Mouse (Mus musculus) liver, embryonic 11.5 days (tissue): ENCODE data around the gene Gpr68. TPM values are rescaled to one million over a fixed set of nuclear protein-coding genes. Genes with fewer than 3 reads are reported as not detected.

Experiments used
- ATAC-seq: fragments of 200-750 bp; cut with Nextera tagmentation; replicated peaks from 2 replicates; pipeline ENCODE4 v1.8.0; 2017; ENCODE audit warnings: moderate number of reproducible peaks, mild to moderate bottlenecking, moderate TSS enrichment, moderate library complexity; ENCODE audit not compliant: low FRiP score
- DNase-seq: peaks from one replicate; pipeline ENCODE4 v3.0.0-alpha.2; 2017; ENCODE audit warnings: low spot score
- H3K27ac ChIP-seq: fragments of 300-500 bp; sonication (generic); 2 replicates; pipeline ENCODE4 v1.5.1; 2014; ENCODE audit warnings: mild to moderate bottlenecking, low read depth, low read length, control low read depth
- H3K27me3 ChIP-seq: fragments of 300-500 bp; sonication (generic); replicated peaks from 2 replicates; pipeline ENCODE4 v1.6.1; 2014; ENCODE audit warnings: low read length, mixed read lengths; ENCODE audit not compliant: control insufficient read depth, insufficient read depth
- H3K36me3 ChIP-seq: fragments of 300-500 bp; sonication (generic); 2 replicates; pipeline ENCODE4 v1.6.1; 2014; ENCODE audit warnings: mild to moderate bottlenecking, low read length, moderate library complexity, mixed read lengths; ENCODE audit not compliant: control insufficient read depth, insufficient read depth
- H3K4me1 ChIP-seq: fragments of 300-500 bp; sonication (generic); replicated peaks from 2 replicates; pipeline ENCODE4 v1.6.1; 2014; ENCODE audit warnings: low read length, mixed read lengths; ENCODE audit not compliant: control insufficient read depth, insufficient read depth
- H3K4me2 ChIP-seq: fragments of 300-500 bp; sonication (generic); 2 replicates; pipeline ENCODE4 v1.6.1; 2014; ENCODE audit warnings: mild to moderate bottlenecking, control low read depth, moderate library complexity
- H3K4me3 ChIP-seq: fragments of 300-500 bp; sonication (generic); 2 replicates; pipeline ENCODE4 v1.5.1; 2014; ENCODE audit warnings: low read depth, low read length, control low read depth
- H3K9ac ChIP-seq: fragments of 300-500 bp; sonication (generic); 2 replicates; pipeline ENCODE4 v1.6.1; 2014; ENCODE audit warnings: low read depth, low read length, control low read depth
- H3K9me3 ChIP-seq: fragments of 300-500 bp; sonication (generic); 2 replicates; pipeline ENCODE4 v1.6.1; 2016; ENCODE audit warnings: low read length, inconsistent platforms, mixed read lengths; ENCODE audit not compliant: control insufficient read depth
- WGBS: fragments of 180-500 bp; shearing (Covaris S2); extraction: QIAGEN DNeasy Blood & Tissue Kit; methylation state at CpG from one replicate; pipeline ENCODE4 v1.1.7; 2014; 5-methylcytosine and 5-hydroxymethylcytosine counted together
- polyA plus RNA-seq: library from polyadenylated mRNA; unstranded; fragments of >200 nt; fragmentation: Nextera tagmentation; extraction: Ambion mirVana; gene quantifications from 2 replicates; pipeline ENCODE4 v1.2.1, GENCODE M21; 2014

Gpr68 gene
- 0.10 and 0.17 TPM in 2 replicates for polyA plus RNA-seq

DNA sequence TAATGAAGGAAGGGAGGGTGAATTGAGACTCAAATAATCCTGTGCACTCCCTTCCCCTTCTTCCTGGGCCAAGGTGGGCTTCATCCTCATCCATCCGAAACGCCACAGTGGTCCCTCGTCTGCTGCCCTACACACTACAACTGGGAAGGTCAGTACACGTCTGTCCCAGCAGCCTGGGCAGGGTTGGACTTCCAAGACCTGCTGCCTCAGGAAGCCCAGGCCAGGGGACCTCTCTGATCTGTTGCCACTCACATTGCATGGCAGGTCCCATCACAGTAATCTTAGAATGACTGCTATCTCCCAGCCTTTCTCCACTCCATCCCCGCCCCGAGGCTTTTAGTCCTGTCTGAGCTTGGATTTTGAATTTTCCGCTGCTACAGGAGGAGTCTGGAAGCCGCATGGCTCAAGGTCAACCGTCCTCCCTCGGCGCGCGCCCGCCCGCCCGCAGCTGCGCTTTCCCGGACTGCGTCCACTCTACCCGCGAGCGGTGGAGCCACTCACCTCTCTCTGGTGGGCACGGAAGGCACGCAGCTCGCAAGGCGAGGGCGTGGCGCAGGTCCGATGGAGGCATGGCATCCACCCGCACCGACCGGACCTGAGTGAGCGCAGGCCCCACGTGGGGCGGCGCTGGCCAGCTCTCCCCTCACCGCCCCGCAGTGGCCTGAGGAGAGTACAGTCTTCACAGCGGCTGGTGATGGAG lies at the start of gene Gpr68:
Gene Gpr68, minus strand, starts transcription at position 601 of the 700 bp plus-strand sequence.
- H3K27ac ChIP-seq, result no peak within 1 kb of the TSS
- H3K9ac ChIP-seq, result no peak within 1 kb of the TSS
- H3K4me3 ChIP-seq, result peak within 1 kb of the TSS; percentile 39
- DNase-seq (no peak), ATAC-seq (peak; percentile 40; the same call in 1 of the 2 replicates)
- H3K27me3 ChIP-seq, result peaks cover 25% of the 10 kb centered on the region
- peak within 1 kb of the TSS; percentile 60 for H3K4me2 ChIP-seq
- 6% methylated on average over 39 of the region's 39 CpGs for WGBS
- no peaks in the 10 kb centered on the region for H3K4me1 ChIP-seq
- H3K36me3 ChIP-seq, result no peaks in the 10 kb centered on the region
- H3K9me3 ChIP-seq, result no peaks in the 10 kb centered on the region

DNA sequence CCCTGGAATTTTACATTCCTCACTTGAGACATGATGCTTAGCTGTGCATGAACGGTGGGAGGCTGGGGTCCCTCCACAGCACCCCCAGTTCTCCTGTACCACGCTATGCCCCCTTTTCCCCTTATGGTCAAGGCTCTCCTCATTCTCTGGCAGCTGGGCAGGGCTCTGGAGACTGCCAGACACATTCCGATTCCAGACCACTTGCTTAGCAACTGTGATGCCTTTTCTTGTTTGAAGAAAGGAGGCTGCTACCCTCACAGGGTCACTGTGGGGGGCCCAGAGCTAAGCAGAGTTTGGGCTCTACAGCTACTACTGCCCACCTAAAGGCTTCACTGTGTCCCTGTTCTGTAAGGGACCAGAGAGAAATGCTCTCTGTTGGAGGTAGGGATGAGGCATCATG lies 49.3 kb upstream of the Gpr68 start:
- peak overlapping the region; percentile 37 for H3K9ac ChIP-seq
- 74% methylated on average over 3 of the region's 3 CpGs for WGBS
- peak overlapping the region; percentile 10 for H3K4me2 ChIP-seq
- no peaks in the 10 kb centered on the region for H3K9me3 ChIP-seq
- H3K4me3 ChIP-seq, result no peak overlapping the region
- peak overlapping the region; percentile 96 for H3K27ac ChIP-seq
- ATAC-seq (no peak), DNase-seq (no peak)
- no peaks in the 10 kb centered on the region for H3K27me3 ChIP-seq
- peaks cover 72% of the 10 kb centered on the region for H3K4me1 ChIP-seq
- 0 out of 2 replicates have a peak, but pooled peaks cover 2% of the 10 kb centered on the region for H3K36me3 ChIP-seq

DNA sequence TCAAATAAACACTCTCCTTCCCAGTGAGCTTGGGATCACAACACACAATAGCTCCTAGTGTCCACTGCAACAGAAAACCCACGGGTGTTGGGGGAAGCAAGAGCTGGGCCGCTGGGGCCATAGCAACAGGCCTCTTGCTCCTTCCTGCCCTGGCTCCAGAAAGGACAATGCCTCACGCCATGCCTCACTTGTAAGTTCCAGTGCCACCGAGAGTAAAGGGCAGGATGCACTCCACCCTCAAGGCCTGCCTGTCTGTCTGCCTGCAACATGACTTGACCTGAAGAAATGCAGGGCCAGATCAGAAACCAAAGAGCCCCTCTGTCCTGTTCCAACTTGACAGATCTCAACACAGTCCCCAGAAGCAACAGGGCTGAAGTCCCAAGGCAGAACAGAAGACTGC lies 48.8 kb upstream of the Gpr68 start:
- DNase-seq (no peak), ATAC-seq (no peak)
- WGBS, result 59% methylated on average over 4 of the region's 4 CpGs
- H3K9me3 ChIP-seq, result no peaks in the 10 kb centered on the region
- peak overlapping the region; percentile 37 for H3K9ac ChIP-seq
- no peak overlapping the region for H3K4me3 ChIP-seq
- H3K27me3 ChIP-seq, result no peaks in the 10 kb centered on the region
- H3K4me1 ChIP-seq, result peaks cover 73% of the 10 kb centered on the region
- 0 out of 2 replicates have a peak, but pooled peaks cover 2% of the 10 kb centered on the region for H3K36me3 ChIP-seq
- peak overlapping the region; percentile 61 for H3K4me2 ChIP-seq
- peak overlapping the region; percentile 96 for H3K27ac ChIP-seq

DNA sequence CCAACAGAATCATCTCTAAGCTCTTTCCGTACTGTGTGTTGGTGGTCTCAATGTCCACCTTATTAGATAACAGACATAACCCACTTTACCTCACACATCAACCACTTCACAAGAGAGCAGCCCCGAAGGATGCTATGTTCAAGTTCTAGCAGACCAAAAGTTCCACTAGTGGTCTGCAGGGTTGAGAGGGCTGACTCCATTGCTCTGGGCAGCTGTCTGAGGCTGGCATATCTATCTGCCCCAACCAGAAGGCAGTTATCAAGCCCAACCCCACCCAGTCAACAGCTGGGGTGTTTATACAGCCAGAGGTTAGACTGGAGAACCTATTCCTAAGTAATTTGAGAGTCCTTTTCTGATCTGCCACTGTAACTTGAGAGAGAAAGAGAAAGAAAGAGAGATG lies 48.0 kb upstream of the Gpr68 start:
- WGBS, result 64% methylated on average over 2 of the region's 2 CpGs
- Histone ChIP-seq H3K27ac (peak overlapping the region; percentile 96), H3K27me3 (no peaks in the 10 kb centered on the region), H3K9me3 (no peaks in the 10 kb centered on the region), H3K36me3 (0 out of 2 replicates have a peak, but pooled peaks cover 2% of the 10 kb centered on the region), H3K4me3 (no peak overlapping the region), H3K9ac (peak overlapping the region; percentile 60), H3K4me2 (peak overlapping the region; percentile 61), H3K4me1 (peaks cover 73% of the 10 kb centered on the region)
- peak; percentile 52 for DNase-seq
- ATAC-seq, result peak; percentile 85

DNA sequence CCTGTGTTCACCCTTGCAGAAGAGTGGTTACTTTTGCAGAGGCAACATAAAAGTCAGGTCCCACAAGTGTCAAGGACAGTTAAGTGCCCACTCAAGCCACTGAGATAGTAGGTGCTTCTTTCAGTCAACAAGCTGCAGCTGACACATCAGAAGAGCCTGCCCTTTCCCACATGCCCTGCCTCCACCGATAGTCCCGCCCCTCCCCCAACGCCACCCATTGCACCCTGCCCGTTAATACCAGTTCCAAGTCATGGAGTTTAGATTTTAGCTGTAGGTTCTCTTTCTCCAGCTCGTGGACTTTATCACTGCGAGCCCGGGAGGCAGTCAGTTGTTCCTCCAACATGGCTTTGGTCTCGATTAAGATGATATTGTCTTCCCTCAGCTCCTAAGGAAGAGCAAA lies 45.9 kb upstream of the Gpr68 start:
- Histone ChIP-seq H3K4me1 (peaks cover 60% of the 10 kb centered on the region), H3K9me3 (no peaks in the 10 kb centered on the region), H3K4me2 (no peak overlapping the region), H3K27ac (no peak overlapping the region), H3K36me3 (0 out of 2 replicates have a peak, but pooled peaks cover 2% of the 10 kb centered on the region), H3K4me3 (no peak overlapping the region), H3K9ac (no peak overlapping the region), H3K27me3 (no peaks in the 10 kb centered on the region)
- DNase-seq (no peak), ATAC-seq (no peak)
- WGBS, result 48% methylated on average over 8 of the region's 8 CpGs

DNA sequence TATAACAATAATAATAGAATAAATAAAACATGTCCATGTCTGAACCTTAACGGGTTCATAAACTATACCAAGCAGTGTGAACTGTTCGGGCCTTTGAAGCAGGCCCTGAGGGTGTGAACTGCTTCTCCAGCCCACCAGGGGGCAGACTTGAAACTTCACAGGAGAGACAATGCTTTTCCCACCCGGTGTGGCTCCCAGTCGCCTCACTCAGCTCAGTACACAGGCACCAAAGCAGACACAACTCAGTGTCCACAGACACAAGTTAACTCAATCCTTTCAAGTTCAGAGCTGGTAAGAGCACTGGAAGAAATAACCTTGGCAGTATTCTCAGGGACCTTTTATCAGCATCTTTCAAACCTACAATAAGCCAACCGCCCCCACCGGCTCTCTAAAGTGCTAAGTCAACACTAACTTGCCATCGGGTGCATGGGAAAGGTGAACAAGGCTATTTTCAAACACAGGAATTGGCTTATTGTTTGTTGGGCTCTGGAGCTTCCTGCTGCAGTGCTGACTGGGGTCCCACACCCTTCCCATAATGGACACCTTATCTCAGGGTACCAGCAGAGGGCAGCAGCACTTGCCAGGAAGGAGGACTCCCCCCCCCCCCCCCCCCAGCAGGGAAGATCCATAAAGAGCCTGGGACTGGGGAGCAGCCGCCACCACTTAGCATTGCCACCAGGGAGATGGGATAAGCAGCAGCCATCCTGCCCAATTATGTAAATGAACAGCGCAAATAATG lies 44.4 kb upstream of the Gpr68 start:
- 42% methylated on average over 9 of the region's 9 CpGs for WGBS
- no peaks in the 10 kb centered on the region for H3K27me3 ChIP-seq
- no peak overlapping the region for H3K9ac ChIP-seq

DNA sequence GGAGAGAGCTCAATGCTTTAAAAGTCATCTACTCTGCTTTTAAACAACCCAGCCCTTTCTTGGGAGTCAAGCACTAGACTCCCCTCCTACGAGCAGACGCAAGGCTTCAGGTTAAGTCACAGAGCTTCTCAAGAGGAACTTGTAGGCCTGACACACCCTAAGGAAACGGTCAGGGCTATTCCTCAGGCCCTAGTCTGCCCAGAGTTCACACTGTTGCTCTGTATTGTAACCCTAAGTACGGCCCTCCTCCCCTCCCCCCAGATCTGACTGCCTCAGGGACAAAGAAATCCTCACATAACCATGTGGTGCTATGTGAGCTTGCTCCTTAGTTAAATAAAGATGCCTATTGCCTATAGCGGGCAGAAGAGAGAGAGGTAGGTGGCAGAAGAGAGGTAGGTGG lies 41.1 kb upstream of the Gpr68 start:
- H3K36me3 ChIP-seq, result peaks cover 17% of the 10 kb centered on the region; the same call in 1 of the 2 replicates
- 84% methylated on average over 5 of the region's 5 CpGs for WGBS
- H3K9me3 ChIP-seq, result no peaks in the 10 kb centered on the region
- H3K4me1 ChIP-seq, result peaks cover 17% of the 10 kb centered on the region
- no peak overlapping the region for H3K27ac ChIP-seq
- H3K9ac ChIP-seq, result no peak overlapping the region
- ATAC-seq, result no peak
- DNase-seq, result no peak
- no peak overlapping the region for H3K4me3 ChIP-seq
- no peak overlapping the region for H3K4me2 ChIP-seq
- no peaks in the 10 kb centered on the region for H3K27me3 ChIP-seq

More for the DNA sequence above, 44.4 kb upstream of the Gpr68 start:
- ATAC-seq, result peak; percentile 64
- peak; percentile 66 for DNase-seq
- H3K9me3 ChIP-seq, result no peaks in the 10 kb centered on the region
- peaks cover 5% of the 10 kb centered on the region; the same call in 1 of the 2 replicates for H3K36me3 ChIP-seq
- no peak overlapping the region for H3K4me3 ChIP-seq
- H3K4me2 ChIP-seq, result no peak overlapping the region
- peaks cover 45% of the 10 kb centered on the region for H3K4me1 ChIP-seq
- 0 out of 2 replicates have a peak overlapping the region, but pooled peaks have one; percentile 20 for H3K27ac ChIP-seq

DNA sequence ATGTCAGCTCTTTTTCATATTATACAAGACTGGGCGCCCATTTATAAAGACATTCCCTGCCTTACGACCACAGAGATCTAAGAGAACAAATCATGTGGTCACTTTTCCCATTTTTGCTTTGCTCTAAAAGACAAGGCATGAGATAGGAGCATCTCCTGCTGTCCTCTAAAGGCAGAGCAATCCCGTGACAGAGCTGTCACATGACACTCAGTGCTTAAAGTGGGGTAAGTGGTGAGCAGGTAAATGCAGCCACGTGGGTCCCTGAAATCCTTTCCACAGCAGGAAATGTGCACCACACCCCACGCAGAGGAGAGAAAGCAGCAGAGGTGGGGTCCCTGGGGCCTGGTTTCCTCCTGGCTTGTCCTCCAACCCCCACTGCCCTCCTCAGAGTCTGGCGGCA lies 40.0 kb upstream of the Gpr68 start:
- H3K27ac ChIP-seq, result no peak overlapping the region
- H3K4me2 ChIP-seq, result no peak overlapping the region
- DNase-seq, result no peak
- no peak overlapping the region for H3K9ac ChIP-seq
- peaks cover 7% of the 10 kb centered on the region; the same call in 1 of the 2 replicates for H3K4me1 ChIP-seq
- no peaks in the 10 kb centered on the region for H3K9me3 ChIP-seq
- no peak for ATAC-seq
- WGBS, result 82% methylated on average over 6 of the region's 6 CpGs
- no peaks in the 10 kb centered on the region for H3K27me3 ChIP-seq
- no peak overlapping the region for H3K4me3 ChIP-seq
- peaks cover 16% of the 10 kb centered on the region; the same call in 1 of the 2 replicates for H3K36me3 ChIP-seq
